Mouse (Mus musculus): ENCODE measurements at regions not wholly inside any gene's neighbourhood (a gene's known extent, or its start where the extent isn't known, plus 50 kb on each side); places are given as distances from the start of the nearest gene placed in this dataset.

GRCm38 (mm10) chr8:8360586-8360985, 300.5 kb downstream of the Efnb2 start:
- no peaks in the 10 kb centered on the region for H3K4me1 ChIP-seq (replicated peaks)
- DNase-seq (ENCODE audit: low spot score), result no peak
- no peaks in the 10 kb centered on the region for H3K9me3 ChIP-seq
- no peaks in the 10 kb centered on the region for H3K36me3 ChIP-seq
- H3K4me3 ChIP-seq, result no peak overlapping the region
- H3K27me3 ChIP-seq (ENCODE audit: insufficient read depth, poor library complexity, severe bottlenecking), result no peaks in the 10 kb centered on the region
- no peak overlapping the region for H3K27ac ChIP-seq

- H3K4me1 ChIP-seq (replicated peaks), result no peaks in the 10 kb centered on the region
- no peak for DNase-seq (ENCODE audit: low spot score)
- H3K9me3 ChIP-seq, result no peaks in the 10 kb centered on the region
- H3K4me3 ChIP-seq, result no peak overlapping the region
- H3K36me3 ChIP-seq, result no peaks in the 10 kb centered on the region
- 90% methylated on average over 4 of the region's 4 CpGs for WGBS
- no peaks in the 10 kb centered on the region for H3K27me3 ChIP-seq (ENCODE audit: insufficient read depth, poor library complexity, severe bottlenecking)
- no peak overlapping the region for H3K27ac ChIP-seq
Observed at GRCm38 (mm10) chr8:8354977-8355376, 306.1 kb downstream of the Efnb2 start.

GRCm38 (mm10) chr8:8344661-8345060, 316.4 kb downstream of the Efnb2 start:
- Histone ChIP-seq H3K36me3 (no peaks in the 10 kb centered on the region), H3K4me1 (replicated peaks) (no peaks in the 10 kb centered on the region), H3K4me3 (no peak overlapping the region), H3K9me3 (no peaks in the 10 kb centered on the region), H3K27me3 (ENCODE audit: insufficient read depth, poor library complexity, severe bottlenecking) (no peaks in the 10 kb centered on the region), H3K27ac (no peak overlapping the region)
- 65% methylated on average over 2 of the region's 2 CpGs for WGBS
- no peak for DNase-seq (ENCODE audit: low spot score)

DNA sequence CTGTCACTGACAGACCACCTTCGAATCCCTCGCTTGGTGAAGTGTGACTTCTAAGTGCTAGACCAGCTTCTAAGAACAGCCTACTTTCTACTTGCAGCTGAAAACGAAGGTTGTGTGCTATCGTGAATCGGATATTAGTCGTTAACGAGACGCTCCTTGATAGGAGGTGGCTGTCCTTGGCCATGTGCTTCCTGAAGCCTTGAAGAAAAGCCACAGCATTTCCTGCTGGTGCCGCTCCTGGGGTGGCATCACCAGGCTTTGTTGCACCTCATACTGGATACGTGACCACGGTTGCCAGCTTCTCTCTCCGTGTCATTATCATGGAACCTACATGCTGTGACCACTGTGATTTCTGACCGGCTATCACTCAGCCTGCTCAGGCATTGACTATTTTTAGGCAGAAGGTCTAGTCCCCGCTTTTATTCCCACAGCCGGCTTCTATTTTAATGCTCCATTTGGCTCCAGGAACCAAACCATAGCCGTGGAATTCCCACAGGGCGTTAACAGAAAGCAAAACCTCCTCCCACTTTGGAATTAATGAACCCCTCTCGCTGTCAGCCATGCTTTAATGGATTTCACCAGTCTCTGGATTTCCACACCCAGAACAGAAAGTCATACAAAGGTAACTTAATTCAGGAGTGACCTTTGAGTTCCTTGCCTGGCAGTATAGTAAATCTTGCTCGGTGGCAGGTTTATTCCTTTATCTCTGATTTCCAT, 325.6 kb downstream of the Efnb2 start:
- H3K4me1 ChIP-seq (replicated peaks), result peaks cover 13% of the 10 kb centered on the region
- peak overlapping the region; percentile 35 for H3K27ac ChIP-seq
- no peak overlapping the region for H3K4me3 ChIP-seq
- H3K27me3 ChIP-seq (ENCODE audit: insufficient read depth, poor library complexity, severe bottlenecking), result peaks cover 9% of the 10 kb centered on the region; the same call in 1 of the 2 replicates
- no peaks in the 10 kb centered on the region for H3K9me3 ChIP-seq
- no peak for DNase-seq (ENCODE audit: low spot score)
- WGBS, result 77% methylated on average over 19 of the region's 19 CpGs
- H3K36me3 ChIP-seq, result no peaks in the 10 kb centered on the region

DNA sequence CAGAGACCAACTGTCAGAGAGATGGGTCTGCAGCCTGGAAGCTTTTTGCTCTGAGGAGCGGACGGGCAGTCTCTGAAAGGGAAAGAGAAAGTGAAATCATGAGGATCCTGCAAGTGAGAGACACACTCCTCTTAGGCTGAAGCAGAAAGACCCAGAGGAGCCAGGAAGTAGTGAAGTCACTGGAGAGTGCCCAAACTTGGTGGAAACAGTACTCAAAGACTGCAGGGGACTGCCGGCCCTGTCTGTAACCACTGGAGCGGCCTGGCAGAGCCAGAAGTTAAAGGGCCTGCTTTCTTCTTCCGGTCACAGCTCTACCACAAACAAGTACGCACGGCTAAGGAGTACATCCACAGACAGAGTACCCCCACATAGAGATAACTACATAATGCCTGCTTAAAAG, 326.5 kb downstream of the Efnb2 start:
- Histone ChIP-seq H3K27me3 (ENCODE audit: insufficient read depth, poor library complexity, severe bottlenecking) (peaks cover 9% of the 10 kb centered on the region; the same call in 1 of the 2 replicates), H3K4me3 (no peak overlapping the region), H3K4me1 (replicated peaks) (peaks cover 13% of the 10 kb centered on the region), H3K9me3 (no peaks in the 10 kb centered on the region), H3K27ac (peak overlapping the region; percentile 56; the same call in 1 of the 2 replicates), H3K36me3 (no peaks in the 10 kb centered on the region)
- no peak for DNase-seq (ENCODE audit: low spot score)
- WGBS, result 78% methylated on average over 7 of the region's 7 CpGs

DNA sequence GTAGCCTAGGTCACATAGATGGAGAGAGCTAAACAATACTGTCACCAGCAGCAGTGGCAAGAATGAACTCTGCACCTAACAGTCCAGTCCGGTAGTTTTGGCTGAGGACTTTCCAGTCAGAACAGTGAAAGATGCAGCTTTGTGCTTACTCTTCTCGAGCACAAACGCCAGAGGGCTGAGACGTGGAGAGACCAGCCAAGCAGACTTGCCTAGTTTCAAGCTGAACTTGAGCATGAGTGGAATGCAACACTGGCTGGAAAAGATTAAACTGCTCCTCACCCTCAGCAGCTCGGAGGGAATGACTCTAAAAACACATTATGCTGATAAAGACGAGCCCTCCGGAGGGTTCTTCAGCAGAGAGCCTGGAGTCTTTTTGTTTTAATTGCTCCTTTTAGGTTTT, 329.8 kb downstream of the Efnb2 start:
- Histone ChIP-seq H3K4me3 (no peak overlapping the region), H3K4me1 (replicated peaks) (peaks cover 21% of the 10 kb centered on the region), H3K36me3 (no peaks in the 10 kb centered on the region), H3K27me3 (ENCODE audit: insufficient read depth, poor library complexity, severe bottlenecking) (peaks cover 9% of the 10 kb centered on the region), H3K27ac (no peak overlapping the region), H3K9me3 (no peaks in the 10 kb centered on the region)
- WGBS, result 69% methylated on average over 7 of the region's 7 CpGs
- no peak for DNase-seq (ENCODE audit: low spot score)

- H3K9me3 ChIP-seq, result no peaks in the 10 kb centered on the region
- no peak overlapping the region for H3K4me3 ChIP-seq
- no peak for DNase-seq (ENCODE audit: low spot score)
- H3K27ac ChIP-seq, result no peak overlapping the region
- peaks cover 20% of the 10 kb centered on the region for H3K4me1 ChIP-seq (replicated peaks)
- WGBS, result 49% methylated on average over 7 of the region's 7 CpGs
- peaks cover 9% of the 10 kb centered on the region for H3K27me3 ChIP-seq (ENCODE audit: insufficient read depth, poor library complexity, severe bottlenecking)
- no peaks in the 10 kb centered on the region for H3K36me3 ChIP-seq
Observed at GRCm38 (mm10) chr8:8328010-8328666, 332.9 kb downstream of the Efnb2 start.

- Histone ChIP-seq H3K4me1 (replicated peaks) (peaks cover 20% of the 10 kb centered on the region), H3K27ac (no peak overlapping the region), H3K27me3 (ENCODE audit: insufficient read depth, poor library complexity, severe bottlenecking) (peaks cover 9% of the 10 kb centered on the region), H3K9me3 (0 out of 2 replicates have a peak, but pooled peaks cover 3% of the 10 kb centered on the region), H3K36me3 (no peaks in the 10 kb centered on the region), H3K4me3 (no peak overlapping the region)
- no peak for DNase-seq (ENCODE audit: low spot score)
- 65% methylated on average over 16 of the region's 16 CpGs for WGBS
Observed at GRCm38 (mm10) chr8:8326066-8326834, 334.8 kb downstream of the Efnb2 start.

GRCm38 (mm10) chr8:8325420-8325819, 335.6 kb downstream of the Efnb2 start:
- no peak for DNase-seq (ENCODE audit: low spot score)
- Histone ChIP-seq H3K9me3 (0 out of 2 replicates have a peak, but pooled peaks cover 8% of the 10 kb centered on the region), H3K27ac (no peak overlapping the region), H3K4me1 (replicated peaks) (peaks cover 20% of the 10 kb centered on the region), H3K27me3 (ENCODE audit: insufficient read depth, poor library complexity, severe bottlenecking) (peaks cover 9% of the 10 kb centered on the region), H3K4me3 (no peak overlapping the region), H3K36me3 (no peaks in the 10 kb centered on the region)
- WGBS, result 56% methylated on average over 4 of the region's 4 CpGs

- 76% methylated on average over 5 of the region's 5 CpGs for WGBS
- H3K27me3 ChIP-seq (ENCODE audit: insufficient read depth, poor library complexity, severe bottlenecking), result peaks cover 9% of the 10 kb centered on the region
- H3K4me1 ChIP-seq (replicated peaks), result peaks cover 20% of the 10 kb centered on the region
- H3K36me3 ChIP-seq, result no peaks in the 10 kb centered on the region
- H3K27ac ChIP-seq, result no peak overlapping the region
- H3K9me3 ChIP-seq, result 0 out of 2 replicates have a peak, but pooled peaks cover 8% of the 10 kb centered on the region
- no peak overlapping the region for H3K4me3 ChIP-seq
- no peak for DNase-seq (ENCODE audit: low spot score)
Observed at GRCm38 (mm10) chr8:8324520-8324919, 336.5 kb downstream of the Efnb2 start.

DNA sequence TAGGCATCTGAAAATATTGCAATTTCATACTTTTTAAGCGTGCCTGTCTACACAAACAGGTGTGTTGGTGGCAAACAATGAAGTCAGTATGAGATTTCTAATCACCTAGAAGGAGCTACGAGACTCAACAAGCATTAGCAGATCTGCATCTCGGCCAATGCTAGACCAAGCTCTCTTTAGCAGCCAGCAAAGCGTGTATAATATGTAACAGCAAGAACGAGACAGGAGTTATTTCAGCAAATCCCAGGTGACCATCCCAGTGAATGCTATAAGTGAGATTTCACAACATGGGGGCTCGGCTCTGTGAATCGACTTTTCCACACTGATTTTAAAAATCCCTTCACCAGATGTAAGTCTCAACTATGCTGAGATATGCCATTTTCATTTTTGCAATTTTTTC, 352.8 kb downstream of the Efnb2 start:
- H3K36me3 ChIP-seq, result no peaks in the 10 kb centered on the region
- no peaks in the 10 kb centered on the region for H3K9me3 ChIP-seq
- H3K4me1 ChIP-seq (replicated peaks), result no peaks in the 10 kb centered on the region
- H3K27me3 ChIP-seq (ENCODE audit: insufficient read depth, poor library complexity, severe bottlenecking), result no peaks in the 10 kb centered on the region
- WGBS, result 70% methylated on average over 7 of the region's 7 CpGs
- no peak overlapping the region for H3K4me3 ChIP-seq
- DNase-seq (ENCODE audit: low spot score), result no peak
- H3K27ac ChIP-seq, result no peak overlapping the region

- no peaks in the 10 kb centered on the region for H3K27me3 ChIP-seq (ENCODE audit: insufficient read depth, poor library complexity, severe bottlenecking)
- H3K9me3 ChIP-seq, result no peaks in the 10 kb centered on the region
- H3K36me3 ChIP-seq, result no peaks in the 10 kb centered on the region
- H3K4me1 ChIP-seq (replicated peaks), result no peaks in the 10 kb centered on the region
- 85% methylated on average over 9 of the region's 9 CpGs for WGBS
- H3K27ac ChIP-seq, result no peak overlapping the region; the same call in 1 of the 2 replicates
- no peak overlapping the region for H3K4me3 ChIP-seq
- DNase-seq (ENCODE audit: low spot score), result no peak
Observed at GRCm38 (mm10) chr8:8307487-8307886, 353.6 kb downstream of the Efnb2 start.

Measured in hindbrain, embryonic 10.5 days (tissue).